Comparison of ENCODE assay signal across 17 mouse cellular contexts in the genomic region with DNA sequence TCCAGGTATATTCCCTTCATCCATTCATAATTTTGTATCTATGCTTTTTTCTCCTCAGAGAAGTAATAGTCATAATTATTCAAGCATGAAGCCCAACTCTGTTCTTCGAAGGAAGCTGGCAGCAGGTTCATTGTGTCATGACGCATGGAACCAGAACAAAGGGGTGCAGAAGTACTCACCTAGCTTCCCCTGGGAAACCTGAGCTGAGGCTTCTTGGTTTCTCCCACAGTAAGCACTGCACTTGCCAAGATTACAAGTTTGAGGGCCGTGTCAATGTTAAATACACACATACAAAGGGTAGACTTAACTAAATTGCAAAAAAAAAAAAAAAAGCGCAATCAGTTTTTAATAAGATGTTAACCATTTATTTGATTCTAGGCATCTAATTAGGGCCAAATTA. TPM values are rescaled to one million over a fixed set of nuclear protein-coding genes. Genes with fewer than 3 reads are reported as not detected.
A peak's percentile ranks its signal among the peaks of the same experiment; 100 is the strongest.
DNase-seq lines count a peak whose midpoint lies in the region; ATAC-seq and TF ChIP-seq lines count a peak whose summit lies in the region.
"Had no signal": no experiment of that assay in that cellular context is flagged by ENCODE, and none has a peak within 500 bp of the region (broad histone marks: within the 10 kb centered on the region; RNA-seq: fewer than 3 reads in every experiment).

No protein-coding gene starts in this region.

- no peak for ATAC-seq in forebrain, embryonic 12.5 days (ENCODE audit: low FRiP score)
- ATAC-seq in forebrain, embryonic 16.5 days = no peak
- no peak for ATAC-seq in hindbrain, embryonic 12.5 days (ENCODE audit: low FRiP score)
- ATAC-seq in midbrain, embryonic 16.5 days = no peak
- ATAC-seq: liver, embryonic 12.5 days had no signal

- no peak overlapping the region for H3K9ac ChIP-seq in forebrain, embryonic 12.5 days
- no peak overlapping the region for H3K9ac ChIP-seq in forebrain, embryonic 16.5 days (replicated peaks; ENCODE audit: low read depth, low read length)
- H3K9ac ChIP-seq in hindbrain, embryonic 12.5 days = no peak overlapping the region
- H3K9ac ChIP-seq in midbrain, embryonic 16.5 days (ENCODE audit: low read depth, low read length) = no peak overlapping the region
- H3K9ac ChIP-seq: liver, embryonic 12.5 days; lung, embryonic 15.5 days had no signal

- no peak overlapping the region for H3K27ac ChIP-seq in forebrain, embryonic 12.5 days
- no peak overlapping the region for H3K27ac ChIP-seq in forebrain, embryonic 16.5 days (ENCODE audit: low read length)
- H3K27ac ChIP-seq in hindbrain, embryonic 12.5 days = peak overlapping the region; percentile 67
- no peak overlapping the region for H3K27ac ChIP-seq in midbrain, embryonic 16.5 days (ENCODE audit: low read length)
- H3K27ac ChIP-seq in cerebellum, adult 2 months (ENCODE audit: insufficient read depth, low read length) = no peak overlapping the region
- H3K27ac ChIP-seq: left cerebral cortex, adult 2 months; liver, embryonic 12.5 days; lung, embryonic 15.5 days had no signal

- peak overlapping the region; percentile 11; the same call in 1 of the 2 replicates for H3K4me2 ChIP-seq in forebrain, embryonic 12.5 days
- no peak overlapping the region for H3K4me2 ChIP-seq in forebrain, embryonic 16.5 days (ENCODE audit: low read length)
- peak overlapping the region; percentile 82 for H3K4me2 ChIP-seq in hindbrain, embryonic 12.5 days (replicated peaks)
- 0 out of 2 replicates have a peak overlapping the region, but pooled peaks have one; percentile 25 for H3K4me2 ChIP-seq in midbrain, embryonic 16.5 days (ENCODE audit: low read length)
- H3K4me2 ChIP-seq: heart, embryonic 11.5 days; liver, embryonic 12.5 days; lung, embryonic 15.5 days had no signal

- H3K4me1 ChIP-seq in forebrain, embryonic 12.5 days = peaks cover 42% of the 10 kb centered on the region
- H3K4me1 ChIP-seq in forebrain, embryonic 16.5 days (replicated peaks; ENCODE audit: control insufficient read depth, insufficient read depth, low read length) = peaks cover 12% of the 10 kb centered on the region
- peaks cover 35% of the 10 kb centered on the region for H3K4me1 ChIP-seq in hindbrain, embryonic 12.5 days
- peaks cover 18% of the 10 kb centered on the region for H3K4me1 ChIP-seq in midbrain, embryonic 16.5 days (ENCODE audit: control insufficient read depth, insufficient read depth, low read length)
- H3K4me1 ChIP-seq in cerebellum, adult 2 months (ENCODE audit: control insufficient read depth, insufficient read depth, low read length) = no peaks in the 10 kb centered on the region

- TF ChIP-seq CTCF in cerebellum, adult 2 months (IDR thresholded peaks at IDR 0.05; ENCODE audit: borderline replicate concordance, insufficient read depth, low read depth, low read length) = no peak

- H3K36me3 ChIP-seq in forebrain, embryonic 12.5 days (replicated peaks) = no peaks in the 10 kb centered on the region
- no peaks in the 10 kb centered on the region for H3K36me3 ChIP-seq in forebrain, embryonic 16.5 days (ENCODE audit: control insufficient read depth, insufficient read depth)
- no peaks in the 10 kb centered on the region for H3K36me3 ChIP-seq in hindbrain, embryonic 12.5 days
- H3K36me3 ChIP-seq in midbrain, embryonic 16.5 days (ENCODE audit: control insufficient read depth, insufficient read depth, low read length) = no peaks in the 10 kb centered on the region
- H3K36me3 ChIP-seq: liver, embryonic 12.5 days; lung, embryonic 15.5 days had no signal

- H3K27me3 ChIP-seq in forebrain, embryonic 12.5 days = no peaks in the 10 kb centered on the region
- no peaks in the 10 kb centered on the region for H3K27me3 ChIP-seq in forebrain, embryonic 16.5 days (replicated peaks; ENCODE audit: control insufficient read depth, insufficient read depth, low read length)
- H3K27me3 ChIP-seq in hindbrain, embryonic 12.5 days = no peaks in the 10 kb centered on the region
- no peaks in the 10 kb centered on the region for H3K27me3 ChIP-seq in midbrain, embryonic 16.5 days (ENCODE audit: control insufficient read depth, insufficient read depth, low read depth, low read length)
- no peaks in the 10 kb centered on the region for H3K27me3 ChIP-seq in cerebellum, adult 2 months (ENCODE audit: control insufficient read depth, insufficient read depth, low read length)

- no peaks in the 10 kb centered on the region for H3K9me3 ChIP-seq in forebrain, embryonic 12.5 days
- no peaks in the 10 kb centered on the region for H3K9me3 ChIP-seq in forebrain, embryonic 16.5 days (ENCODE audit: control insufficient read depth, low read length)
- no peaks in the 10 kb centered on the region for H3K9me3 ChIP-seq in hindbrain, embryonic 12.5 days (replicated peaks)
- no peaks in the 10 kb centered on the region for H3K9me3 ChIP-seq in midbrain, embryonic 16.5 days (replicated peaks; ENCODE audit: control insufficient read depth, low read length, poor library complexity, severe bottlenecking)
- H3K9me3 ChIP-seq: liver, embryonic 12.5 days; lung, embryonic 15.5 days; megakaryocyte, embryonic 14.5 days had no signal

- 33% methylated on average over 4 of the region's 4 CpGs for WGBS in forebrain, embryonic 12.5 days
- WGBS in forebrain, embryonic 16.5 days = 29% methylated on average over 4 of the region's 4 CpGs
- WGBS in hindbrain, embryonic 12.5 days = 53% methylated on average over 4 of the region's 4 CpGs
- 40% methylated on average over 4 of the region's 4 CpGs for WGBS in midbrain, embryonic 16.5 days
- WGBS in cerebellum, adult 2 months = 79% methylated on average over 4 of the region's 4 CpGs

- peak; percentile 15 for DNase-seq in lung, postnatal 36 days
- DNase-seq in lung, postnatal 4 days = no peak
- DNase-seq in cerebellum, adult 2 months = no peak
- DNase-seq: adrenal gland, adult 8-10 months; cerebellum, adult 11 months; cerebellum, postnatal 25 days; heart, postnatal 14 days; thymus, postnatal 36 days had no signal

- no peak for TF ChIP-seq POLR2A in cerebellum, adult 2 months (IDR thresholded peaks at IDR 0.05; ENCODE audit: borderline replicate concordance, insufficient read depth, low read length)

- no peak overlapping the region for H3K4me3 ChIP-seq in forebrain, embryonic 12.5 days (replicated peaks)
- H3K4me3 ChIP-seq in forebrain, embryonic 16.5 days (replicated peaks; ENCODE audit: low read length) = no peak overlapping the region
- H3K4me3 ChIP-seq in hindbrain, embryonic 12.5 days = 0 out of 2 replicates have a peak overlapping the region, but pooled peaks have one; percentile 77
- no peak overlapping the region for H3K4me3 ChIP-seq in midbrain, embryonic 16.5 days (ENCODE audit: low read depth, low read length)
- no peak overlapping the region for H3K4me3 ChIP-seq in cerebellum, adult 2 months (replicated peaks; ENCODE audit: insufficient read depth, low read depth, low read length)
- H3K4me3 ChIP-seq: left cerebral cortex, adult 2 months; liver, embryonic 12.5 days; lung, embryonic 15.5 days; megakaryocyte, embryonic 14.5 days had no signal

RNA-seq across cellular contexts. Expression of a gene that starts 3.0 kb away (rescaled TPM):
- 25.0 and 26.0 TPM in 2 replicates for polyA plus RNA-seq in forebrain, embryonic 12.5 days (2016; fragmentation: Nextera tagmentation; extraction: Ambion mirVana)
- polyA plus RNA-seq in forebrain, embryonic 16.5 days (2015; fragmentation: Nextera tagmentation; extraction: Ambion mirVana) = 5.6 and 6.1 TPM in 2 replicates
- 25.2 and 25.5 TPM in 2 replicates for polyA plus RNA-seq in hindbrain, embryonic 12.5 days (2016; fragmentation: Nextera tagmentation; extraction: Ambion mirVana)
- 11.8 and 11.9 TPM in 2 replicates for polyA plus RNA-seq in midbrain, embryonic 16.5 days (2015; fragmentation: Nextera tagmentation; extraction: Ambion mirVana)
- 13.1 and 14.3 TPM in 2 replicates for polyA plus RNA-seq in cerebellum, adult 2 months (2012; rRNA removed)

RNA-seq across cellular contexts. Expression of a gene that starts 33.0 kb away (rescaled TPM):
- 2.9 and 3.0 TPM in 2 replicates for polyA plus RNA-seq in forebrain, embryonic 12.5 days (2016; fragmentation: Nextera tagmentation; extraction: Ambion mirVana)
- polyA plus RNA-seq in forebrain, embryonic 16.5 days (2015; fragmentation: Nextera tagmentation; extraction: Ambion mirVana) = 7.2 and 7.5 TPM in 2 replicates
- polyA plus RNA-seq in hindbrain, embryonic 12.5 days (2016; fragmentation: Nextera tagmentation; extraction: Ambion mirVana) = 4.3 and 4.8 TPM in 2 replicates
- polyA plus RNA-seq in midbrain, embryonic 16.5 days (2015; fragmentation: Nextera tagmentation; extraction: Ambion mirVana) = 7.7 and 8.3 TPM in 2 replicates
- 4.6 and 4.7 TPM in 2 replicates for polyA plus RNA-seq in cerebellum, adult 2 months (2012; rRNA removed)
